22 mouse cellular contexts compared by ENCODE assay signal in the genomic region with DNA sequence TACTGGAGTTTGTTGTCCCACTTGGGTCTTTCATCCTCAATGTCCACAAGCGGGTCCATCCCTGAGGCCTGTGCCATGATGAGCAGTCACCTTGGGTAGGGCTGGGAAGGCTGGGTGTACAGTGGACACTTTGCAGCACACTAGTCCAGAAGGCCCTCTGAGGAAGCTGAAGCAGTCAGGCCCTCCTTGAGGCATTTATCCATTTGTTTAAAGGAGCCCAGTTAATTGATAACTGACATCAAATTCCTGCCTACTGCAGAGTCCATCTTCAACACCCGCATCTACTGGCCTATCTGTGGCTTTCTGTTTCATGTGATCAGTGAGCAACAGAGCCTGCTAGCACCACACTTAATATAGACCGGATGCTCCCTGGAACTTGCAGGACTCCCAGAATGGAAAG. TPM values are rescaled to one million over a fixed set of nuclear protein-coding genes. Genes with fewer than 3 reads are reported as not detected.
DNase-seq lines count a peak whose midpoint lies in the region; TF ChIP-seq lines count a peak whose summit lies in the region.
"Had no signal": no experiment of that assay in that cellular context is flagged by ENCODE, and none has a peak within 500 bp of the region (broad histone marks: within the 10 kb centered on the region; RNA-seq: fewer than 3 reads in every experiment).

A gene (minus strand): TSS at position 171 of the 400 bp plus-strand sequence.

- no peak for TF ChIP-seq POLR2A in kidney, adult 2 months (IDR thresholded peaks at IDR 0.05; ENCODE audit: low read depth, low read length)

- peak within 1 kb of the TSS; percentile 88 for H3K27ac ChIP-seq in kidney, adult 2 months (ENCODE audit: insufficient read depth, low read depth, low read length)
- H3K27ac ChIP-seq: embryonic facial prominence, embryonic 13.5 days; forebrain, embryonic 12.5 days; hindbrain, embryonic 10.5 days; hindbrain, embryonic 14.5 days had no signal

- no peak for TF ChIP-seq CTCF in kidney, adult 2 months (conservative IDR thresholded peaks at IDR 0.05; ENCODE audit: insufficient read depth, insufficient read length, low read depth, low read length)

- peak; percentile 82 for DNase-seq in kidney, adult 2 months
- peak; percentile 77 for DNase-seq in kidney, adult 9 months
- peak; percentile 34 for DNase-seq in kidney, postnatal 10 days
- no peak for DNase-seq in gastrocnemius, postnatal 36 days
- DNase-seq in left cerebral cortex, adult 8-10 months (ENCODE audit: low spot score in 2 of 2): no peak
- DNase-seq in adrenal gland, adult 2 months: no peak
- DNase-seq: adrenal gland, postnatal 14 days; cerebellum, adult 11-12 months; cerebellum, adult 9-11 months; cerebellum, postnatal 36 days; gastrocnemius, postnatal 14 days had no signal

- intact Hi-C loops in gastrocnemius, postnatal 36 days (cut with DNase I): no loop called here

- 70% methylated on average over 3 of the region's 3 CpGs for WGBS in kidney, adult 2 months

- H3K36me3 ChIP-seq in kidney, adult 2 months (ENCODE audit: control insufficient read depth, insufficient read depth, low read length): no peaks in the 10 kb centered on the region; the same call in 1 of the 2 replicates
- H3K36me3 ChIP-seq: embryonic facial prominence, embryonic 13.5 days; forebrain, embryonic 12.5 days; heart, embryonic 12.5 days; hindbrain, embryonic 10.5 days had no signal

- H3K4me3 ChIP-seq in kidney, adult 2 months (ENCODE audit: insufficient read depth, low read depth, low read length): peak within 1 kb of the TSS; percentile 46
- H3K4me3 ChIP-seq: embryonic facial prominence, embryonic 13.5 days; forebrain, embryonic 12.5 days; heart, embryonic 12.5 days; hindbrain, embryonic 10.5 days had no signal

- no peaks in the 10 kb centered on the region for H3K27me3 ChIP-seq in kidney, adult 2 months (replicated peaks; ENCODE audit: control insufficient read depth, insufficient read depth, low read length)
- H3K27me3 ChIP-seq: embryonic facial prominence, embryonic 13.5 days; forebrain, embryonic 12.5 days had no signal

- H3K4me1 ChIP-seq in kidney, adult 2 months (ENCODE audit: control insufficient read depth, insufficient read depth, low read length): peaks cover 38% of the 10 kb centered on the region
- H3K4me1 ChIP-seq: embryonic facial prominence, embryonic 13.5 days; forebrain, embryonic 12.5 days; heart, embryonic 12.5 days; hindbrain, embryonic 10.5 days had no signal

RNA-seq across cellular contexts. Expression of the gene that starts here (rescaled TPM):
- polyA plus RNA-seq in kidney, adult 2 months (2012; rRNA removed): 438 and 863 TPM in 2 replicates
- total RNA-seq in gastrocnemius, postnatal 36 days (2021): not detected
- total RNA-seq in left cerebral cortex, adult 8-10 months (2022): not detected
- not detected for total RNA-seq in adrenal gland, adult 2 months (2021)
- not detected in 2 replicates for polyA plus RNA-seq in adrenal gland, adult 2 months (2012; rRNA removed)
- total RNA-seq: adrenal gland, postnatal 14 days; ES-E14; granulocyte monocyte progenitor cell, adult 5-6 weeks; heart, adult 8-10 months; heart, postnatal 25 days had no signal
- polyA plus RNA-seq: embryonic facial prominence, embryonic 13.5 days; forebrain, embryonic 12.5 days; forebrain, embryonic 16.5 days; heart, embryonic 12.5 days; heart, embryonic 16.5 days; hindbrain, embryonic 10.5 days; hindbrain, embryonic 14.5 days had no signal

Comparison
In these comparisons a context has a peak if more than half of its experiments do, and no peak if none do; other contexts are left out.
1. RNA of the gene that starts here (polyA plus RNA-seq): 438 to 863 TPM in kidney, adult 2 months; not detected in adrenal gland, adult 2 months; every median in the first group is over 100 times any median in the second.
2. DNase-seq: peak in kidney, adult 2 months (single experiment), kidney, adult 9 months (single experiment) and kidney, postnatal 10 days (single experiment); none in gastrocnemius, postnatal 36 days (0 of 2), left cerebral cortex, adult 8-10 months (0 of 2) and adrenal gland, adult 2 months (single experiment).